Mouse (Mus musculus) cerebellum, adult 9-10 months (tissue): ENCODE data around the gene Gimap7.
"Not testable (repeated sequence)": the region's sequence is repeated elsewhere in the genome, so short reads cannot be mapped to it uniquely, and the experiment has no call there.

Experiments used
- DNase-seq: peaks from one replicate; pipeline ENCODE4 v3.0.0; 2022

The Gimap7 gene

GRCm38 (mm10) chr6:48718455-48718854, at the start of gene Gimap7, which contains the start of gene Gm28053:
Gene Gimap7 (plus strand): TSS chr6:48718621.
Gene Gm28053 (plus strand): TSS chr6:48718607.
- DNase-seq: no peak

GRCm38 (mm10) chr6:48669446-48669969, 48.9 kb upstream of the Gimap7 start:
- DNase-seq: no peak

GRCm38 (mm10) chr6:48674291-48675058, 43.9 kb upstream of the Gimap7 start:
- no peak for DNase-seq

- no peak for DNase-seq
Measured at GRCm38 (mm10) chr6:48675400-48675930, 43.0 kb upstream of the Gimap7 start.

- DNase-seq: no peak
Measured at GRCm38 (mm10) chr6:48675931-48676859, 42.2 kb upstream of the Gimap7 start, which contains the start of gene Gimap9. Gene Gimap9 (plus strand): TSS chr6:48676129.

GRCm38 (mm10) chr6:48676860-48677415, 41.5 kb upstream of the Gimap7 start:
- no peak for DNase-seq

GRCm38 (mm10) chr6:48677492-48678345, 40.7 kb upstream of the Gimap7 start:
- no peak for DNase-seq

- DNase-seq: no peak
Measured at GRCm38 (mm10) chr6:48678391-48678790, 40.0 kb upstream of the Gimap7 start.

GRCm38 (mm10) chr6:48679701-48680100, 38.7 kb upstream of the Gimap7 start:
- no peak for DNase-seq

- no peak for DNase-seq
Measured at GRCm38 (mm10) chr6:48680421-48680820, 38.0 kb upstream of the Gimap7 start.

GRCm38 (mm10) chr6:48681472-48682090, 36.8 kb upstream of the Gimap7 start:
- DNase-seq: no peak

- DNase-seq: no peak
Measured at GRCm38 (mm10) chr6:48682271-48682670, 36.1 kb upstream of the Gimap7 start.

GRCm38 (mm10) chr6:48683263-48683821, 35.1 kb upstream of the Gimap7 start:
- DNase-seq: not testable (repeated sequence)

GRCm38 (mm10) chr6:48684319-48684718, 34.1 kb upstream of the Gimap7 start, which contains the start of gene Gimap4:
Gene Gimap4 (plus strand): TSS chr6:48684549.
- DNase-seq: no peak

GRCm38 (mm10) chr6:48684806-48685205, 33.6 kb upstream of the Gimap7 start:
- DNase-seq: no peak

- no peak for DNase-seq
Measured at GRCm38 (mm10) chr6:48685251-48685650, 33.2 kb upstream of the Gimap7 start.

GRCm38 (mm10) chr6:48685694-48686665, 32.4 kb upstream of the Gimap7 start:
- DNase-seq: no peak

- DNase-seq: no peak
Measured at GRCm38 (mm10) chr6:48687077-48687476, 31.3 kb upstream of the Gimap7 start.

GRCm38 (mm10) chr6:48689320-48689719, 29.1 kb upstream of the Gimap7 start:
- no peak for DNase-seq

GRCm38 (mm10) chr6:48692962-48693361, 25.5 kb upstream of the Gimap7 start:
- no peak for DNase-seq
